Mouse (Mus musculus): ENCODE measurements at regions not wholly inside any gene's neighbourhood (a gene's known extent, or its start where the extent isn't known, plus 50 kb on each side); places are given as distances from the start of the nearest gene placed in this dataset.

- TF ChIP-seq CTCF (IDR thresholded peaks at IDR 0.05) (no peak), EP300 (IDR thresholded peaks at IDR 0.05) (peak; percentile 53)
These were observed 92.1 kb downstream of the Fas start for GRCm38 (mm10) chr19:34382551-34382950.
